Mouse (Mus musculus) liver, postnatal 0 days (tissue): ENCODE data around the gene Nat8f4.
A peak's percentile ranks its signal among the peaks of the same experiment; 100 is the strongest.
"Not testable (repeated sequence)": the region's sequence is repeated elsewhere in the genome, so short reads cannot be mapped to it uniquely, and the experiment has no call there.

Source experiments
- CTCF ChIP-seq: sonication (generic); IDR thresholded peaks from 2 replicates; pipeline ENCODE4 v1.5.1; 2016; ENCODE audit warnings: antibody characterized with exemption, low read depth
- EP300 ChIP-seq: IDR thresholded peaks from 2 replicates; pipeline ENCODE4 v1.6.1; 2016; ENCODE audit warnings: antibody characterized with exemption, low read depth, mild to moderate bottlenecking

- peak; percentile 87 for TF ChIP-seq CTCF
- not testable (repeated sequence) for TF ChIP-seq EP300
Measured at GRCm38 (mm10) chr6:85904642-85905061, at the start of gene Nat8f4.
